ENCODE assay signal across 9 mouse cellular contexts in genomic region chr2:157071556-157071955, GRCm38 (mm10). TPM values are rescaled to one million over a fixed set of nuclear protein-coding genes. Genes with fewer than 3 reads are reported as not detected.
DNase-seq lines count a peak whose midpoint lies in the region; ATAC-seq and TF ChIP-seq lines count a peak whose summit lies in the region.
"Had no signal": no experiment of that assay in that cellular context is flagged by ENCODE, and none has a peak within 500 bp of the region (broad histone marks: within the 10 kb centered on the region; RNA-seq: fewer than 3 reads in every experiment).

No protein-coding gene starts in this region.

- no peak for TF ChIP-seq CTCF in left cerebral cortex, adult 2 months (IDR thresholded peaks at IDR 0.05)

- no peak overlapping the region for H3K4me3 ChIP-seq in forebrain, embryonic 13.5 days
- H3K4me3 ChIP-seq in forebrain, embryonic 11.5 days (ENCODE audit: low read depth, low read length): no peak overlapping the region
- H3K4me3 ChIP-seq in embryonic facial prominence, embryonic 13.5 days: no peak overlapping the region
- H3K4me3 ChIP-seq in midbrain, embryonic 15.5 days: no peak overlapping the region
- H3K4me3 ChIP-seq in left cerebral cortex, adult 2 months: no peak overlapping the region

- no peaks in the 10 kb centered on the region for H3K27me3 ChIP-seq in forebrain, embryonic 13.5 days
- H3K27me3 ChIP-seq in forebrain, embryonic 11.5 days (ENCODE audit: control insufficient read depth, insufficient read depth, low read length): no peaks in the 10 kb centered on the region
- H3K27me3 ChIP-seq in embryonic facial prominence, embryonic 13.5 days: no peaks in the 10 kb centered on the region
- H3K27me3 ChIP-seq in midbrain, embryonic 15.5 days (replicated peaks): no peaks in the 10 kb centered on the region

- H3K9ac ChIP-seq in forebrain, embryonic 13.5 days: peak overlapping the region; percentile 46; the same call in 1 of the 2 replicates
- no peak overlapping the region for H3K9ac ChIP-seq in forebrain, embryonic 11.5 days (ENCODE audit: low read length)
- peak overlapping the region; percentile 4; the same call in 1 of the 2 replicates for H3K9ac ChIP-seq in embryonic facial prominence, embryonic 13.5 days
- H3K9ac ChIP-seq in midbrain, embryonic 15.5 days: no peak overlapping the region

- H3K27ac ChIP-seq in forebrain, embryonic 13.5 days: peak overlapping the region; percentile 57
- no peak overlapping the region for H3K27ac ChIP-seq in forebrain, embryonic 11.5 days (ENCODE audit: low read depth, low read length)
- peak overlapping the region; percentile 35; the same call in 1 of the 2 replicates for H3K27ac ChIP-seq in embryonic facial prominence, embryonic 13.5 days
- no peak overlapping the region for H3K27ac ChIP-seq in midbrain, embryonic 15.5 days
- H3K27ac ChIP-seq in left cerebral cortex, adult 2 months: no peak overlapping the region

- intact Hi-C loops in heart, postnatal 14 days (cut with DNase I): no loop called here
- intact Hi-C loops in left cerebral cortex, adult 2 months (cut with DNase I): no loop called here

- no peaks in the 10 kb centered on the region for H3K9me3 ChIP-seq in forebrain, embryonic 13.5 days (replicated peaks)
- no peaks in the 10 kb centered on the region for H3K9me3 ChIP-seq in forebrain, embryonic 11.5 days (ENCODE audit: control insufficient read depth, low read length)
- no peaks in the 10 kb centered on the region for H3K9me3 ChIP-seq in embryonic facial prominence, embryonic 13.5 days
- no peaks in the 10 kb centered on the region for H3K9me3 ChIP-seq in midbrain, embryonic 15.5 days

- H3K4me1 ChIP-seq in forebrain, embryonic 13.5 days: peaks cover 93% of the 10 kb centered on the region
- H3K4me1 ChIP-seq in forebrain, embryonic 11.5 days (replicated peaks; ENCODE audit: control insufficient read depth, insufficient read depth, low read length): peaks cover 25% of the 10 kb centered on the region; the same call in 1 of the 2 replicates
- H3K4me1 ChIP-seq in embryonic facial prominence, embryonic 13.5 days: peaks cover 82% of the 10 kb centered on the region
- H3K4me1 ChIP-seq in midbrain, embryonic 15.5 days: peaks cover 93% of the 10 kb centered on the region

- DNase-seq in forebrain, embryonic 11.5 days (ENCODE audit: low spot score): no peak
- peak; percentile 89 for DNase-seq in NIH3T3 (ENCODE audit: low read depth)
- DNase-seq in heart, postnatal 14 days: peak; percentile 82
- peak; percentile 65 to 78 for DNase-seq in kidney, postnatal 4 days
- DNase-seq in left cerebral cortex, adult 2 months (ENCODE audit: extremely low spot score in 1 of 2, low spot score in 2 of 2): no peak

- WGBS in forebrain, embryonic 13.5 days: 43% methylated on average over 2 of the region's 2 CpGs
- WGBS in forebrain, embryonic 11.5 days: 78% methylated on average over 2 of the region's 2 CpGs
- WGBS in embryonic facial prominence, embryonic 13.5 days: 58% methylated on average over 2 of the region's 2 CpGs
- 48% methylated on average over 2 of the region's 2 CpGs for WGBS in midbrain, embryonic 15.5 days

- no peak for ATAC-seq in forebrain, embryonic 13.5 days
- ATAC-seq in forebrain, embryonic 11.5 days (replicated peaks; ENCODE audit: low FRiP score): no peak
- no peak for ATAC-seq in embryonic facial prominence, embryonic 13.5 days (ENCODE audit: insufficient number of reproducible peaks, insufficient read depth, low FRiP score, low TSS enrichment, low read depth)
- no peak for ATAC-seq in midbrain, embryonic 15.5 days (replicated peaks)

- peaks cover 21% of the 10 kb centered on the region for H3K36me3 ChIP-seq in forebrain, embryonic 13.5 days (ENCODE audit: poor library complexity, severe bottlenecking)
- H3K36me3 ChIP-seq in forebrain, embryonic 11.5 days (ENCODE audit: control insufficient read depth, insufficient read depth, low read length): no peaks in the 10 kb centered on the region
- H3K36me3 ChIP-seq in embryonic facial prominence, embryonic 13.5 days: peaks cover 24% of the 10 kb centered on the region; the same call in 1 of the 2 replicates
- H3K36me3 ChIP-seq in midbrain, embryonic 15.5 days (replicated peaks): no peaks in the 10 kb centered on the region

- peak overlapping the region; percentile 24 for H3K4me2 ChIP-seq in forebrain, embryonic 13.5 days
- H3K4me2 ChIP-seq in forebrain, embryonic 11.5 days (ENCODE audit: low read depth, low read length, severe bottlenecking): no peak overlapping the region
- H3K4me2 ChIP-seq in embryonic facial prominence, embryonic 13.5 days: no peak overlapping the region
- 0 out of 2 replicates have a peak overlapping the region, but pooled peaks have one; percentile 0 for H3K4me2 ChIP-seq in midbrain, embryonic 15.5 days

RNA-seq across cellular contexts. Expression of gene Soga1, which starts 7.5 kb away (rescaled TPM):
- polyA plus RNA-seq in forebrain, embryonic 13.5 days (2015; fragmentation: Nextera tagmentation; extraction: Ambion mirVana): 4.8 and 5.1 TPM in 2 replicates
- polyA plus RNA-seq in forebrain, embryonic 11.5 days (2014; fragmentation: Nextera tagmentation; extraction: Ambion mirVana): 8.1 and 8.2 TPM in 2 replicates
- polyA plus RNA-seq in embryonic facial prominence, embryonic 13.5 days (2015; fragmentation: Nextera tagmentation; extraction: Ambion mirVana): 4.6 and 7.1 TPM in 2 replicates
- 10 to 100 TPM; 22.8 to 23.8 TPM for total RNA-seq in heart, postnatal 14 days (2021)
- 6.8 and 7.1 TPM in 2 replicates for polyA plus RNA-seq in midbrain, embryonic 15.5 days (2015; fragmentation: Nextera tagmentation; extraction: Ambion mirVana)
- total RNA-seq in left cerebral cortex, adult 2 months (2021): 10 to 100 TPM; 20.2 to 25.1 TPM

RNA-seq across cellular contexts. Expression of gene Tldc2, which starts 15.3 kb away (rescaled TPM):
- not detected in 2 replicates for polyA plus RNA-seq in forebrain, embryonic 13.5 days (2015; fragmentation: Nextera tagmentation; extraction: Ambion mirVana)
- not detected in 2 replicates for polyA plus RNA-seq in forebrain, embryonic 11.5 days (2014; fragmentation: Nextera tagmentation; extraction: Ambion mirVana)
- not detected in 2 replicates for polyA plus RNA-seq in embryonic facial prominence, embryonic 13.5 days (2015; fragmentation: Nextera tagmentation; extraction: Ambion mirVana)
- not detected for total RNA-seq in heart, postnatal 14 days (2021)
- polyA plus RNA-seq in midbrain, embryonic 15.5 days (2015; fragmentation: Nextera tagmentation; extraction: Ambion mirVana): not detected in 2 replicates
- total RNA-seq in left cerebral cortex, adult 2 months (2021): not detected
- polyA plus RNA-seq: gonadal fat pad, adult 2 months had no signal

Comparison
In these comparisons a context has a peak if more than half of its experiments do, and no peak if none do; other contexts are left out.
1. H3K27ac ChIP-seq: peak in forebrain, embryonic 13.5 days (single experiment) and embryonic facial prominence, embryonic 13.5 days (single experiment); none in forebrain, embryonic 11.5 days (single experiment), midbrain, embryonic 15.5 days (single experiment) and left cerebral cortex, adult 2 months (single experiment).
2. H3K4me2 ChIP-seq: peak in forebrain, embryonic 13.5 days (single experiment) and midbrain, embryonic 15.5 days (single experiment); none in forebrain, embryonic 11.5 days (single experiment) and embryonic facial prominence, embryonic 13.5 days (single experiment).
3. H3K9ac ChIP-seq: peak in forebrain, embryonic 13.5 days (single experiment) and embryonic facial prominence, embryonic 13.5 days (single experiment); none in forebrain, embryonic 11.5 days (single experiment) and midbrain, embryonic 15.5 days (single experiment).
4. DNase-seq: peak in NIH3T3 (single experiment), heart, postnatal 14 days (2 of 2) and kidney, postnatal 4 days (2 of 2); none in forebrain, embryonic 11.5 days (single experiment) and left cerebral cortex, adult 2 months (0 of 2).